Mouse (Mus musculus) stomach, postnatal 0 days (tissue): Measurements from ENCODE around the gene Oip5. TPM values are rescaled to one million over a fixed set of nuclear protein-coding genes. Genes with fewer than 3 reads are reported as not detected.
"Not testable (repeated sequence)": the region's sequence is repeated elsewhere in the genome, so short reads cannot be mapped to it uniquely, and the experiment has no call there.

Experiments used
- ATAC-seq: fragments of 200-750 bp; cut with Nextera tagmentation; 2 replicates; pipeline ENCODE4 v1.8.0; 2017; ENCODE audit not compliant: low FRiP score, low TSS enrichment
- DNase-seq: peaks from one replicate; pipeline ENCODE4 v3.0.0-alpha.2; 2016; ENCODE audit warnings: low spot score
- H3K27ac ChIP-seq: fragments of 300-500 bp; sonication (generic); replicated peaks from 2 replicates; pipeline ENCODE4 v1.5.1; 2014; ENCODE audit warnings: mild to moderate bottlenecking, control low read depth
- H3K27me3 ChIP-seq: fragments of 300-500 bp; sonication (generic); 2 replicates; pipeline ENCODE4 v1.6.1; 2014; ENCODE audit warnings: low read length; ENCODE audit not compliant: control insufficient read depth, insufficient read depth
- H3K36me3 ChIP-seq: fragments of 300-500 bp; sonication (generic); 2 replicates; pipeline ENCODE4 v1.6.1; 2014; ENCODE audit warnings: low read length, mixed read lengths; ENCODE audit not compliant: control insufficient read depth, insufficient read depth
- H3K4me1 ChIP-seq: fragments of 300-500 bp; sonication (generic); replicated peaks from 2 replicates; pipeline ENCODE4 v1.6.1; 2014; ENCODE audit warnings: antibody characterized with exemption; ENCODE audit not compliant: control insufficient read depth, insufficient read depth
- H3K4me2 ChIP-seq: fragments of 300-500 bp; sonication (generic); replicated peaks from 2 replicates; pipeline ENCODE4 v1.6.1; 2014; ENCODE audit warnings: low read depth, mild to moderate bottlenecking, control low read depth, moderate library complexity
- H3K4me3 ChIP-seq: fragments of 300-500 bp; sonication (generic); 2 replicates; pipeline ENCODE4 v1.5.1; 2014; ENCODE audit warnings: low read depth, low read length, control low read depth
- H3K9ac ChIP-seq: fragments of 300-500 bp; sonication (generic); 2 replicates; pipeline ENCODE4 v1.6.1; 2014; ENCODE audit warnings: mild to moderate bottlenecking, low read length, control low read depth, mixed read lengths
- H3K9me3 ChIP-seq: fragments of 300-500 bp; sonication (generic); 2 replicates; pipeline ENCODE4 v1.6.1; 2016; ENCODE audit warnings: low read length; ENCODE audit not compliant: control insufficient read depth
- CTCF ChIP-seq: IDR thresholded peaks from 2 replicates; pipeline ENCODE4 v1.5.1; 2016; ENCODE audit warnings: antibody characterized with exemption, low read depth, mild to moderate bottlenecking, moderate library complexity
- EP300 ChIP-seq: optimal IDR thresholded peaks from 2 replicates; pipeline ENCODE3; 2016; ENCODE audit warnings: antibody characterized with exemption
- WGBS: fragments of 180-500 bp; shearing (Covaris S2); extraction: QIAGEN DNeasy Blood & Tissue Kit; methylation state at CpG from one replicate; pipeline ENCODE4 v1.1.7; 2014; 5-methylcytosine and 5-hydroxymethylcytosine counted together
- polyA plus RNA-seq: library from polyadenylated mRNA; unstranded; fragments of >200 nt; fragmentation: Nextera tagmentation; extraction: Ambion mirVana; gene quantifications from 2 replicates; pipeline ENCODE4 v1.2.1, GENCODE M21; 2015

Gene Oip5
- polyA plus RNA-seq, 1 experiment from 2014 or later: 9.3 TPM

DNA sequence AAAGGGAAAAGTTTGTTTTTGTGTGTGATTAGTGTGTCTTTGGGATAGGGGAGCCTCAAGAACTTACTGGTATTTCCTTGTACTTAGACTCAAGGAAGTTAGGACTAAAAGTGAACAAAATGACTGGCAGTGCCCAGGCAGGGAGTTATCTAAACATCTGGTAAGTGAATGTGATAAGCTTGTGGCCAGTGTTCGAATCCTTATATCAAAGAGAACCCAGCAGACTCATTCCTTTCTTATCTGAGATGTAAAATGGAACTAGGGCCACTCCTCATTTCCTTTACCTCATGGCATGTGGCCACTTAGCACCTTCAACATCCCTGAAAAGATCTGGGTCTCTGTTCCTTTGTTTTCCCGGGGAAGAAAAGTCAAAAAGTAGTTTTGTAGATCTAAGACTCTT, 14.4 kb downstream of the Oip5 start:
- DNase-seq: no peak
- Histone ChIP-seq H3K27me3 (no peaks in the 10 kb centered on the region), H3K9ac (no peak overlapping the region), H3K27ac (no peak overlapping the region), H3K4me3 (no peak overlapping the region), H3K36me3 (peaks cover 6% of the 10 kb centered on the region), H3K9me3 (no peaks in the 10 kb centered on the region), H3K4me2 (no peak overlapping the region), H3K4me1 (no peaks in the 10 kb centered on the region)
- TF ChIP-seq CTCF: no peak
- no peak for TF ChIP-seq EP300
- ATAC-seq: peak; percentile 44; the same call in 1 of the 2 replicates
- 48% methylated on average over 2 of the region's 2 CpGs for WGBS

DNA sequence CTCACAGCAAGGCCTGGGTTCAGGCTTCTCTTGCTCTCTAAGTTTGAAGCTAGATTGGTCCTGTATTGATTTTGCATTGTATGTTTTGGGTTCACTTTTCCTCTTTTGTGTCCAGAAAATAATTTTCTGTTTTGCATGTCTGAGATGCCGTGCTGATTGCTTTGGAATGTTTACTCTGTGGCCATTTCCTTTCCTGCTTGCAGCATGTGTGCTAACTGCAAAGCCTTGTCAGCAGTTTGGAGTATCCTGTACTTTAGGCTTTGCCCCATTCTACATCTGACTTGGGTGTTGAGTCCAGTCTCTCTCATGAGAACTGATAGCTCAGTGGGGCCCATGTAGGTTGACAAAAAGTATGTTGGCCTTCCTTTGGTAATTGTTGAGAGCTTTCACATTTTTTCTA, 15.8 kb downstream of the Oip5 start:
- Histone ChIP-seq H3K9me3 (no peaks in the 10 kb centered on the region), H3K4me2 (no peak overlapping the region), H3K9ac (no peak overlapping the region), H3K27ac (no peak overlapping the region), H3K4me3 (no peak overlapping the region), H3K4me1 (no peaks in the 10 kb centered on the region), H3K36me3 (peaks cover 6% of the 10 kb centered on the region; the same call in 1 of the 2 replicates), H3K27me3 (no peaks in the 10 kb centered on the region)
- ATAC-seq: 0 out of 2 replicates have a peak, but pooled peaks have one; percentile 51
- no peak for TF ChIP-seq CTCF
- TF ChIP-seq EP300: no peak
- no peak for DNase-seq
- 25% methylated on average over 1 of the region's 1 CpGs for WGBS

DNA sequence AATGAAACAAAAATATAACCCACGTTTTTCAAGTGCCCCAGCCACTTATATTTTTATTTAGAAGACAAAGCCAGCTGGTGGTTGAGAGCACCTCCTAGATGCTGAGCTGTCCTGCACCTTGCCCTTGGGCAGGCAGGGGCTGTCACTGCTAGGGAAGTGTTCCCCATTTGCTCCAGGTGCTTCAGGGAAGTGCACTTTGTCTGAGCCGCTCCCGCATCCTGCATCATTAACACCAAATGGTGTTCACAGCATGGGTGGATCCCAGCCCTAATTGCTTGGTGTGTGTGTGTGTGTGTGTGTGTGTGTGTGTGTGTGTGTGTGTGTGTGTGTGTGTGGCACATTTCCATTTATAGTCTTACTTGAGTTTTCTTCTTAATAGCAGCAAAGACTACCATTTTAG, 16.7 kb downstream of the Oip5 start:
- not testable (repeated sequence) for H3K36me3 ChIP-seq, H3K4me3 ChIP-seq, H3K4me2 ChIP-seq, H3K27ac ChIP-seq, H3K4me1 ChIP-seq, H3K27me3 ChIP-seq, H3K9ac ChIP-seq, H3K9me3 ChIP-seq, ATAC-seq
- WGBS: 65% methylated on average over 3 of the region's 3 CpGs
- DNase-seq: peak; percentile 27

DNA sequence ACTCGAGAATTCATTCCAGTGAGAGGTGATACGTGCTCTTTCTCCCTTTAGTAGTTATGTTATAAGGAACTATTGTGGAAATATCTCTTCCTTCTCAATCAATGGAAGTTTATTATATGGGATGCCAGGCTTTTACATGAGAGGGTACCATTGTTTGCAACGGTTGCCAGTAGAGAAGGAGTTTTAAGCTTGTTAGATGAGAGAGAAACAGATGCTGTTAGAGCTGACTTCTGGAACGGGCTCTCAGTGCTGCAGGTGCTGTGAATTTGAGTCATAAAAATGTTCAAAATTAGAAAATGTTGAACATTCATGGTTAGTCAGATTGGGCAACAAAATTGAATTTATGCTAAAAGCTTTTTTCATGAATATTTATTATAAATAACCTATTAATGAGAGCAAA, 17.2 kb downstream of the Oip5 start:
- Histone ChIP-seq H3K27ac (no peak overlapping the region), H3K4me3 (no peak overlapping the region), H3K27me3 (no peaks in the 10 kb centered on the region), H3K4me1 (no peaks in the 10 kb centered on the region), H3K36me3 (peaks cover 9% of the 10 kb centered on the region; the same call in 1 of the 2 replicates), H3K9ac (no peak overlapping the region), H3K9me3 (no peaks in the 10 kb centered on the region), H3K4me2 (no peak overlapping the region)
- TF ChIP-seq CTCF: no peak
- TF ChIP-seq EP300: no peak
- ATAC-seq: no peak
- DNase-seq: no peak
- WGBS: 84% methylated on average over 4 of the region's 4 CpGs

DNA sequence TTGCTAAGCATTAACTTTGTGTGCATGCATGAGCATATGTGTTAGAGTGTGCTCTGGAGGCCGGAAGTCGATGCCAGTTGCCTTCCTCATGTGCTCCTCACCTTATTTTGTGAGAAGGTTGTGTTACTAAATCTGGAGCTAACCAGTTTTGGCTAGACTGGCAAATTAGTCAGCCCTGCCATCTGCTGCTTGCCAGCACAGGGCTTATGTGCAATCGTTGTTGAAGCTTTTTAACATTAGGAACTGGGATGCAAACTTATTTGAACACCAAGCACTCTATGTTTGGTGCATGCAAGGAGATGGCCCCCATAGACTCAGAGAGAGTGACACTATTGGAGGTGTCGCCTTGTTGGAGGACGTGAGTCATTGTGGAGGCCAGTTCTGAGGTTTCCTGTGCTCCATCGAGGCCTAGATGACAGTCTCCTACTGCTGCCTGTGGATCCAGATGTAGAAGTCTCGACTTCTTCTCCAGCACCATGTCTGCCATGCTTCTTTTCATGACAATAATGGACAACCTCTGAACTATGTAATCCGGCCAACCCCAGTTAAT, 21.4 kb downstream of the Oip5 start:
- no peaks in the 10 kb centered on the region for H3K9me3 ChIP-seq
- H3K4me2 ChIP-seq: no peak overlapping the region
- no peak overlapping the region for H3K9ac ChIP-seq
- TF ChIP-seq EP300 (no peak), CTCF (no peak)
- H3K36me3 ChIP-seq: peaks cover 9% of the 10 kb centered on the region; the same call in 1 of the 2 replicates
- 90% methylated on average over 8 of the region's 8 CpGs for WGBS
- no peaks in the 10 kb centered on the region for H3K4me1 ChIP-seq
- no peaks in the 10 kb centered on the region for H3K27me3 ChIP-seq
- no peak overlapping the region for H3K27ac ChIP-seq
- no peak overlapping the region for H3K4me3 ChIP-seq
- no peak for ATAC-seq
- DNase-seq: no peak

DNA sequence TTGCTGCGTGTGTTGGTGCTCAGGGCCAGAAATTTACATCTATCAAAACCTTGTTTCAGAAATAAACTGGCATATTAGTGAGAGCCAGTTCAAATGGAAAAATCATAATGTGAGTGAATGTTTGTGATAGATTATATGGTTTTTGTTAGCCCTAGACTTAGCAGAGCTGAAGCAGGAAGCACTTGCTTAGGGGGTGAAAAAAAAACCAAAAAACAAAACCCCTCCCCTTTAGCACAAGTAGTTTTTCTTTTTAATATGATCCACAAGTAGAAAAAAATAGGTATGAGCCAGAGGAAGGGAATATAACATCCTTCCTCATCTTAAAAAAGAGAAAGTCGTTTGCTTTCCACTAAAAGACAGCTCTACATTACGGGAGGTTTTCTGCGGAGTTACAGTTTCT, 23.0 kb downstream of the Oip5 start:
- ATAC-seq: no peak
- Histone ChIP-seq H3K27me3 (no peaks in the 10 kb centered on the region), H3K27ac (no peak overlapping the region), H3K4me1 (no peaks in the 10 kb centered on the region), H3K36me3 (peaks cover 9% of the 10 kb centered on the region; the same call in 1 of the 2 replicates), H3K4me3 (peak overlapping the region; percentile 98), H3K9me3 (no peaks in the 10 kb centered on the region), H3K4me2 (peak overlapping the region; percentile 63), H3K9ac (no peak overlapping the region)
- no peak for DNase-seq
- 16% methylated on average over 4 of the region's 4 CpGs for WGBS
- no peak for TF ChIP-seq EP300
- TF ChIP-seq CTCF: no peak
